Mouse (Mus musculus) midbrain, postnatal 0 days (tissue): ENCODE measurements around the gene Vkorc1. TPM values are rescaled to one million over a fixed set of nuclear protein-coding genes. Genes with fewer than 3 reads are reported as not detected.
"Not testable (repeated sequence)": the region's sequence is repeated elsewhere in the genome, so short reads cannot be mapped to it uniquely, and the experiment has no call there.

Source experiments
- ATAC-seq: fragments of 200-750 bp; cut with Nextera tagmentation; 2 replicates; pipeline ENCODE4 v1.8.0; 2017; ENCODE audit warnings: moderate number of reproducible peaks, mild to moderate bottlenecking, moderate TSS enrichment, moderate library complexity; ENCODE audit not compliant: low FRiP score
- DNase-seq: peaks from one replicate; pipeline ENCODE4 v3.0.0-alpha.2; 2015; ENCODE audit warnings: low spot score
- H3K27ac ChIP-seq: fragments of 300-500 bp; sonication (generic); 2 replicates; pipeline ENCODE4 v1.5.1; 2014; ENCODE audit warnings: low read depth, mild to moderate bottlenecking, low read length, mixed read lengths
- H3K27me3 ChIP-seq: fragments of 300-500 bp; sonication (generic); 2 replicates; pipeline ENCODE4 v1.6.1; 2014; ENCODE audit warnings: low read length, control low read depth, mixed read lengths; ENCODE audit not compliant: insufficient read depth
- H3K36me3 ChIP-seq: fragments of 300-500 bp; sonication (generic); 2 replicates; pipeline ENCODE4 v1.6.1; 2014; ENCODE audit warnings: low read length, control low read depth, mixed read lengths; ENCODE audit not compliant: insufficient read depth
- H3K4me1 ChIP-seq: fragments of 300-500 bp; sonication (generic); 2 replicates; pipeline ENCODE4 v1.6.1; 2014; ENCODE audit warnings: mild to moderate bottlenecking, control low read depth, antibody characterized with exemption, low read length, mixed read lengths; ENCODE audit not compliant: insufficient read depth
- H3K4me2 ChIP-seq: fragments of 300-500 bp; sonication (generic); 2 replicates; pipeline ENCODE4 v1.6.1; 2014; ENCODE audit warnings: low read depth, mild to moderate bottlenecking, low read length, mixed read lengths; ENCODE audit not compliant: poor library complexity, severe bottlenecking
- H3K4me3 ChIP-seq: fragments of 300-500 bp; sonication (generic); 2 replicates; pipeline ENCODE4 v1.5.1; 2014; ENCODE audit warnings: low read depth, mild to moderate bottlenecking, low read length, moderate library complexity
- H3K9ac ChIP-seq: fragments of 300-500 bp; sonication (generic); replicated peaks from 2 replicates; pipeline ENCODE4 v1.6.1; 2014; ENCODE audit warnings: mild to moderate bottlenecking, low read length, moderate library complexity, mixed read lengths; ENCODE audit not compliant: poor library complexity, severe bottlenecking
- H3K9me3 ChIP-seq: fragments of 300-500 bp; sonication (generic); 2 replicates; pipeline ENCODE4 v1.6.1; 2016; ENCODE audit warnings: low read length, control low read depth
- CTCF ChIP-seq: IDR thresholded peaks from 2 replicates; pipeline ENCODE4 v1.5.1; 2016; ENCODE audit warnings: antibody characterized with exemption, mild to moderate bottlenecking
- WGBS: fragments of 180-500 bp; shearing (Covaris S2); extraction: QIAGEN DNeasy Blood & Tissue Kit; methylation state at CpG from one replicate; pipeline ENCODE4 v1.1.7; 2014; 5-methylcytosine and 5-hydroxymethylcytosine counted together
- polyA plus RNA-seq: library from polyadenylated mRNA; unstranded; fragments of >200 nt; fragmentation: Nextera tagmentation; extraction: Ambion mirVana; gene quantifications from 2 replicates; pipeline ENCODE4 v1.2.1, GENCODE M21; 2015
- total RNA-seq: library from RNA; depleted of rRNA; stranded (reverse); fragments of >200 nt; gene quantifications from 2 replicates; pipeline ENCODE4 v1.2.3, GENCODE M21; 2014; rRNA removed

Gene Vkorc1
- total RNA-seq: 22.7 and 30.3 TPM in 2 replicates
- 61.2 and 62.8 TPM in 2 replicates for polyA plus RNA-seq

GRCm38 (mm10) chr7:127895442-127895841 lies at the start of gene Vkorc1, which contains the start of gene Gm21974:
TSS of gene Vkorc1 (minus strand) at chr7:127895617.
TSS of gene Gm21974 (minus strand) at chr7:127895454.
- Histone ChIP-seq H3K9me3 (no peaks in the 10 kb centered on the region), H3K27ac (peak within 1 kb of the TSS; percentile 71), H3K4me1 (no peaks in the 10 kb centered on the region), H3K9ac (peak within 1 kb of the TSS; percentile 69), H3K4me2 (peak within 1 kb of the TSS; percentile 74), H3K36me3 (peaks cover 19% of the 10 kb centered on the region), H3K4me3 (peak within 1 kb of the TSS; percentile 60), H3K27me3 (no peaks in the 10 kb centered on the region)
- peak; percentile 98 for DNase-seq
- under 1% methylated on average over 26 of the region's 26 CpGs for WGBS
- TF ChIP-seq CTCF: peak; percentile 63
- peak; percentile 96 for ATAC-seq

GRCm38 (mm10) chr7:127944614-127945013 lies 49.2 kb upstream of the Vkorc1 start:
- TF ChIP-seq CTCF: no peak
- 14% methylated on average over 23 of the region's 23 CpGs for WGBS
- ATAC-seq (no peak), DNase-seq (no peak)
- no peak overlapping the region for H3K4me2 ChIP-seq
- no peaks in the 10 kb centered on the region for H3K36me3 ChIP-seq
- H3K4me3 ChIP-seq: no peak overlapping the region
- peaks cover 15% of the 10 kb centered on the region for H3K27me3 ChIP-seq
- H3K9me3 ChIP-seq: no peaks in the 10 kb centered on the region
- no peak overlapping the region for H3K9ac ChIP-seq
- H3K27ac ChIP-seq: no peak overlapping the region
- H3K4me1 ChIP-seq: no peaks in the 10 kb centered on the region

GRCm38 (mm10) chr7:127942097-127942496 lies 46.7 kb upstream of the Vkorc1 start:
- TF ChIP-seq CTCF: 0 out of 2 replicates have a peak, but pooled peaks have one; percentile 24
- not testable (repeated sequence) for H3K36me3 ChIP-seq, H3K4me1 ChIP-seq, H3K4me2 ChIP-seq, ATAC-seq, H3K4me3 ChIP-seq, H3K9me3 ChIP-seq, H3K27ac ChIP-seq, H3K9ac ChIP-seq, DNase-seq
- H3K27me3 ChIP-seq: peaks cover 15% of the 10 kb centered on the region
- 45% methylated on average over 2 of the region's 2 CpGs for WGBS

- no peak for TF ChIP-seq CTCF
- ATAC-seq (peak; percentile 5; the same call in 1 of the 2 replicates), DNase-seq (no peak)
- H3K27me3 ChIP-seq: no peaks in the 10 kb centered on the region
- no peaks in the 10 kb centered on the region for H3K36me3 ChIP-seq
- 55% methylated on average over 18 of the region's 18 CpGs for WGBS
- H3K4me3 ChIP-seq: peak overlapping the region; percentile 69
- H3K9ac ChIP-seq: peak overlapping the region; percentile 83
- peak overlapping the region; percentile 55 for H3K4me2 ChIP-seq
- peaks cover 5% of the 10 kb centered on the region; the same call in 1 of the 2 replicates for H3K4me1 ChIP-seq
- no peaks in the 10 kb centered on the region for H3K9me3 ChIP-seq
- H3K27ac ChIP-seq: peak overlapping the region; percentile 85
Observed at GRCm38 (mm10) chr7:127936216-127936884, 40.9 kb upstream of the Vkorc1 start.

- DNase-seq (peak; percentile 33), ATAC-seq (peak; percentile 41)
- H3K4me2 ChIP-seq: peak overlapping the region; percentile 55
- peaks cover 5% of the 10 kb centered on the region; the same call in 1 of the 2 replicates for H3K4me1 ChIP-seq
- H3K36me3 ChIP-seq: no peaks in the 10 kb centered on the region
- no peaks in the 10 kb centered on the region for H3K9me3 ChIP-seq
- no peaks in the 10 kb centered on the region for H3K27me3 ChIP-seq
- peak overlapping the region; percentile 83 for H3K9ac ChIP-seq
- TF ChIP-seq CTCF: no peak
- H3K4me3 ChIP-seq: peak overlapping the region; percentile 69
- H3K27ac ChIP-seq: peak overlapping the region; percentile 85
- under 1% methylated on average over 33 of the region's 38 CpGs for WGBS
Observed at GRCm38 (mm10) chr7:127935748-127936159, 40.3 kb upstream of the Vkorc1 start.
